Mouse (Mus musculus) MEL (cell line): ENCODE data around the gene Cxcr2.

Experiments used
- CTCF ChIP-seq, 3 experiments: IDR thresholded peaks in 2 of 3; conservative IDR thresholded peaks in 1 of 3; 2 replicates each; pipeline ENCODE4 v1.5.1; 2011 to 2012; ENCODE audit warnings: low read length in 3 of 3, low read depth in 2 of 3, mild to moderate bottlenecking in 2 of 3, improper control_type of control experiment in 1 of 3, inconsistent platforms in 1 of 3, mixed read lengths in 1 of 3, moderate library complexity in 1 of 3; ENCODE audit not compliant: control insufficient read depth in 1 of 3, insufficient read depth in 1 of 3, poor library complexity in 1 of 3, severe bottlenecking in 1 of 3
- EP300 ChIP-seq, 2 experiments: IDR thresholded peaks; 2 replicates each; pipeline ENCODE4 v1.6.1; 2011; ENCODE audit warnings: improper control_type of control experiment in 2 of 2, low read length in 2 of 2, low read depth in 1 of 2, mild to moderate bottlenecking in 1 of 2
- GATA1 ChIP-seq: IDR thresholded peaks from 2 replicates; pipeline ENCODE4 v1.6.1; 2011; ENCODE audit warnings: low read depth, low read length, improper control_type of control experiment
- HCFC1 ChIP-seq: IDR thresholded peaks from 2 replicates; pipeline ENCODE4 v1.6.1; 2012; ENCODE audit warnings: low read depth, mild to moderate bottlenecking, inconsistent platforms, low read length, improper control_type of control experiment, moderate library complexity
- NELFE ChIP-seq: IDR thresholded peaks from 2 replicates; pipeline ENCODE4 v1.6.1; 2011; ENCODE audit warnings: low read depth, low read length, improper control_type of control experiment
- POLR2A ChIP-seq, 2 experiments: IDR thresholded peaks; 2 replicates each; pipeline ENCODE4 v1.6.1; 2011 to 2012; ENCODE audit warnings: low read length in 2 of 2, mild to moderate bottlenecking in 2 of 2, control low read depth in 1 of 2, improper control_type of control experiment in 1 of 2, low read depth in 1 of 2, moderate library complexity in 1 of 2; ENCODE audit not compliant: control insufficient read depth in 1 of 2, insufficient read depth in 1 of 2, poor library complexity in 1 of 2
- RCOR1 ChIP-seq: IDR thresholded peaks from 2 replicates; pipeline ENCODE4 v1.6.1; 2012; ENCODE audit warnings: low read depth, mild to moderate bottlenecking, inconsistent platforms, low read length, improper control_type of control experiment
- USF2 ChIP-seq, 2 experiments: IDR thresholded peaks; 2 replicates each; pipeline ENCODE4 v1.6.1; 2011 to 2012; ENCODE audit warnings: improper control_type of control experiment in 2 of 2, low read length in 2 of 2, borderline replicate concordance in 1 of 2, inconsistent platforms in 1 of 2, low read depth in 1 of 2, mild to moderate bottlenecking in 1 of 2; ENCODE audit not compliant: insufficient read depth in 1 of 2
- ZKSCAN1 ChIP-seq: IDR thresholded peaks from 2 replicates; pipeline ENCODE4 v1.6.1; 2012; ENCODE audit warnings: low read depth, mild to moderate bottlenecking, inconsistent platforms, low read length, improper control_type of control experiment, moderate library complexity

GRCm38 (mm10) chr1:74197726-74198470 is 44.1 kb downstream of the Cxcr2 start:
- TF ChIP-seq USF2 (IDR thresholded peaks at IDR 0.05; ENCODE audit: borderline replicate concordance in 1 of 2, insufficient read depth in 1 of 2, low read depth in 1 of 2, low read length in 2 of 2) (no peak), POLR2A (IDR thresholded peaks at IDR 0.05; ENCODE audit: control insufficient read depth in 1 of 2, insufficient read depth in 1 of 2, low read depth in 1 of 2, low read length in 2 of 2, poor library complexity in 1 of 2) (no peak), ZKSCAN1 (no peak), RCOR1 (no peak), HCFC1 (no peak), GATA1 (no peak), CTCF (IDR thresholded peaks at IDR 0.05 in 2 of 3, conservative IDR thresholded peaks at IDR 0.05 in 1 of 3; ENCODE audit: control insufficient read depth in 1 of 3, insufficient read depth in 1 of 3, low read depth in 2 of 3, low read length in 3 of 3, poor library complexity in 1 of 3, severe bottlenecking in 1 of 3) (no peak), EP300 (IDR thresholded peaks at IDR 0.05; ENCODE audit: low read depth in 1 of 2, low read length in 2 of 2) (no peak), NELFE (no peak)
